Mouse (Mus musculus): ENCODE results near the gene Gm5901. TPM values are rescaled to one million over a fixed set of nuclear protein-coding genes. Genes with fewer than 3 reads are reported as not detected.

The Gm5901 gene
- polyA plus RNA-seq, 1 experiment from 2014 or later = not detected

GRCm38 (mm10) chr7:105425424-105426043 lies 50.7 kb downstream of the Gm5901 start, which contains the start of gene Cckbr:
TSS of gene Cckbr (plus strand) at chr7:105425731.
- DNase-seq (ENCODE audit: low spot score) = peak; percentile 64
- WGBS = 2% methylated on average over 31 of the region's 31 CpGs
- Histone ChIP-seq H3K36me3 (ENCODE audit: control insufficient read depth, insufficient read depth, low read length) (no peaks in the 10 kb centered on the region), H3K27me3 (ENCODE audit: control insufficient read depth, insufficient read depth, low read length) (0 out of 2 replicates have a peak, but pooled peaks cover 3% of the 10 kb centered on the region), H3K4me3 (ENCODE audit: low read depth, low read length) (peak within 1 kb of the TSS; percentile 37), H3K9ac (ENCODE audit: low read length) (peak within 1 kb of the TSS; percentile 41; the same call in 1 of the 2 replicates), H3K4me2 (replicated peaks; ENCODE audit: low read depth) (peak within 1 kb of the TSS; percentile 62), H3K27ac (replicated peaks) (no peak within 1 kb of the TSS), H3K9me3 (ENCODE audit: control insufficient read depth, low read length) (no peaks in the 10 kb centered on the region), H3K4me1 (replicated peaks; ENCODE audit: control insufficient read depth, insufficient read depth) (peaks cover 3% of the 10 kb centered on the region)
- no peak for TF ChIP-seq CTCF (IDR thresholded peaks at IDR 0.05; ENCODE audit: low read depth)
- peak; percentile 81 for ATAC-seq (ENCODE audit: low FRiP score, low TSS enrichment)

GRCm38 (mm10) chr7:105426051-105426450 lies 51.2 kb downstream of the Gm5901 start:
- 0 out of 2 replicates have a peak overlapping the region, but pooled peaks have one; percentile 41 for H3K9ac ChIP-seq (ENCODE audit: low read length)
- peak overlapping the region; percentile 37 for H3K4me3 ChIP-seq (ENCODE audit: low read depth, low read length)
- WGBS = 6% methylated on average over 11 of the region's 11 CpGs
- H3K4me1 ChIP-seq (replicated peaks; ENCODE audit: control insufficient read depth, insufficient read depth) = peaks cover 3% of the 10 kb centered on the region
- no peak for DNase-seq (ENCODE audit: low spot score)
- peak overlapping the region; percentile 62 for H3K4me2 ChIP-seq (replicated peaks; ENCODE audit: low read depth)
- 0 out of 2 replicates have a peak, but pooled peaks cover 3% of the 10 kb centered on the region for H3K27me3 ChIP-seq (ENCODE audit: control insufficient read depth, insufficient read depth, low read length)
- no peaks in the 10 kb centered on the region for H3K9me3 ChIP-seq (ENCODE audit: control insufficient read depth, low read length)
- H3K27ac ChIP-seq (replicated peaks) = no peak overlapping the region
- TF ChIP-seq CTCF (IDR thresholded peaks at IDR 0.05; ENCODE audit: low read depth) (no peak), EP300 (optimal IDR thresholded peaks at IDR 0.05) (no peak)
- peak; percentile 32; the same call in 1 of the 2 replicates for ATAC-seq (ENCODE audit: low FRiP score, low TSS enrichment)
- no peaks in the 10 kb centered on the region for H3K36me3 ChIP-seq (ENCODE audit: control insufficient read depth, insufficient read depth, low read length)

Other genes with a start within 250 kb of the Gm5901 start
- gene Olfr683, start 228.0 kb upstream of the Gm5901 start, polyA plus RNA-seq (2015; fragmentation: Nextera tagmentation; extraction: Ambion mirVana) = not detected in 2 replicates
- not detected in 2 replicates for gene Olfr684, start 211.4 kb upstream of the Gm5901 start, polyA plus RNA-seq (2015; fragmentation: Nextera tagmentation; extraction: Ambion mirVana)
- gene Olfr685, start 189.0 kb upstream of the Gm5901 start, polyA plus RNA-seq (2015; fragmentation: Nextera tagmentation; extraction: Ambion mirVana) = not detected in 2 replicates
- gene Olfr686, start 167.6 kb upstream of the Gm5901 start, polyA plus RNA-seq (2015; fragmentation: Nextera tagmentation; extraction: Ambion mirVana) = not detected in 2 replicates
- gene Olfr688, start 86.9 kb upstream of the Gm5901 start, polyA plus RNA-seq (2015; fragmentation: Nextera tagmentation; extraction: Ambion mirVana) = not detected in 2 replicates
- gene Olfr689, start 63.9 kb upstream of the Gm5901 start, polyA plus RNA-seq (2015; fragmentation: Nextera tagmentation; extraction: Ambion mirVana) = 0.04 TPM in 1 of 2 replicates, not detected in the other
- gene Olfr690, start 40.9 kb upstream of the Gm5901 start, polyA plus RNA-seq (2015; fragmentation: Nextera tagmentation; extraction: Ambion mirVana) = not detected in 2 replicates
- not detected in 2 replicates for gene Olfr691, start 32.8 kb upstream of the Gm5901 start, polyA plus RNA-seq (2015; fragmentation: Nextera tagmentation; extraction: Ambion mirVana)
- not detected in 2 replicates for gene Olfr692, start 6.8 kb upstream of the Gm5901 start, polyA plus RNA-seq (2015; fragmentation: Nextera tagmentation; extraction: Ambion mirVana)
- gene Fam160a2, start 25.0 kb downstream of the Gm5901 start, polyA plus RNA-seq (2015; fragmentation: Nextera tagmentation; extraction: Ambion mirVana) = 18.5 and 20.6 TPM in 2 replicates
- gene Cnga4, start 29.5 kb downstream of the Gm5901 start, polyA plus RNA-seq (2015; fragmentation: Nextera tagmentation; extraction: Ambion mirVana) = not detected in 2 replicates
- gene Cckbr, start 50.7 kb downstream of the Gm5901 start, polyA plus RNA-seq (2015; fragmentation: Nextera tagmentation; extraction: Ambion mirVana) = 3.3 and 3.6 TPM in 2 replicates
- 163 and 184 TPM in 2 replicates for gene Cavin3, start 107.3 kb downstream of the Gm5901 start, polyA plus RNA-seq (2015; fragmentation: Nextera tagmentation; extraction: Ambion mirVana)
- gene Smpd1, start 179.3 kb downstream of the Gm5901 start, polyA plus RNA-seq (2015; fragmentation: Nextera tagmentation; extraction: Ambion mirVana) = 79.7 and 91.0 TPM in 2 replicates
- 16.6 and 18.5 TPM in 2 replicates for gene Apbb1, start 206.6 kb downstream of the Gm5901 start, polyA plus RNA-seq (2015; fragmentation: Nextera tagmentation; extraction: Ambion mirVana)
- gene Hpx, start 225.1 kb downstream of the Gm5901 start, polyA plus RNA-seq (2015; fragmentation: Nextera tagmentation; extraction: Ambion mirVana) = 2.7 and 5.4 TPM in 2 replicates